Mouse (Mus musculus) ES-Bruce4 (cell line): ENCODE measurements at regions not wholly inside any gene's neighbourhood (a gene's known extent, or its start where the extent isn't known, plus 50 kb on each side); places are given as distances from the start of the nearest gene placed in this dataset.

Experiments
- CTCF ChIP-seq: IDR thresholded peaks from one replicate; pipeline ENCODE4 v1.8.1; 2011; ENCODE audit warnings: low read depth, low read length
- EP300 ChIP-seq: IDR thresholded peaks from 2 replicates; pipeline ENCODE4 v1.6.1; 2011; ENCODE audit warnings: low read depth, low read length; ENCODE audit not compliant: insufficient read depth
- POLR2A ChIP-seq: IDR thresholded peaks from one replicate; pipeline ENCODE4 v1.8.1; 2011; ENCODE audit warnings: low read length; ENCODE audit not compliant: insufficient read depth

- TF ChIP-seq POLR2A (no peak), EP300 (no peak), CTCF (no peak)
Measured at GRCm38 (mm10) chr14:102181269-102181668, 451.5 kb downstream of the Lmo7 start.
